Mouse (Mus musculus): ENCODE results near the gene Lpgat1.

Gene Lpgat1

GRCm38 (mm10) chr1:191804747-191805146 lies 87.1 kb downstream of the Lpgat1 start:
- DNase-seq (ENCODE audit: extremely low spot score, low read depth, low spot score) = no peak

DNA sequence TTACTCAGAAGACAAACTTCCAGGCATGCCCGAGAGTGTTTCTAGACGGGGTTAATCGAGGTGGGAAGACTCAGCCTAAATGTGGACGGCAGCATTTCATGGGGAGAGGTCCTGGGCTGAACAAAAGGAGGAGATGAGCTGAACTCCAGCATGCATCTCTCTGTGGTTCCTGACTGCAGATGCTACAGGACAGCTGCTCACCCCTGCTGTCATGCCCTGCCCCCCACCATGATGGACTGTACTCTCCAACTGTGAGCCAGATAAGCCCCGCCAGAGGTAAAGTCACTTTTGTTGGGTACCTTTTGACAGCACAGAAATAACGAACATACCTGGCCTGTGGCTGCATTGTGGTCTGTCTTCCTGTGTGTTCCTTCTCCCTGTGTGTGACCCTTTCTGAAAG lies 88.2 kb downstream of the Lpgat1 start:
- no peak for DNase-seq (ENCODE audit: extremely low spot score, low read depth, low spot score)

GRCm38 (mm10) chr1:191806740-191807139 lies 89.1 kb downstream of the Lpgat1 start:
- no peak for DNase-seq (ENCODE audit: extremely low spot score, low read depth, low spot score)

DNA sequence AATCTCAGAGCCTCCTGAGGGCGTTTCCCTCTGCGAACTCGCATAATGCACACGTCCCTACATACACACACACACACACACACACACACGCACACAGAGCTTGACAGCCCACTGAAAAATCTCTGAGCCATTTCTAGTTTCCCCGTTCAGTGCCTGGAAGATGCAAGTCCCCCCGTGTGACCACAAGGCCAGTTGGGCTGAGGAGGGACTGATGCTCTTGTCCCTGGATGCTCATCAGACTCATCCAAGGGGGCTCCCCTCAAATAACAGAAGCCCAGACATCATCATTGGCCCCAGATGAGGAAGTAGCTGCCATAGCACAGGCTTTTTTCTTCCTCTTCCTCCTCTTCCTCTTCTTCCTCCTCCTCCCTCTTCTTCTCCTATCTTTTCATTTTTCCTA lies 90.3 kb downstream of the Lpgat1 start:
- no peak for DNase-seq (ENCODE audit: extremely low spot score, low read depth, low spot score)

GRCm38 (mm10) chr1:191808688-191809223 lies 91.1 kb downstream of the Lpgat1 start:
- no peak for DNase-seq (ENCODE audit: extremely low spot score, low read depth, low spot score)

DNA sequence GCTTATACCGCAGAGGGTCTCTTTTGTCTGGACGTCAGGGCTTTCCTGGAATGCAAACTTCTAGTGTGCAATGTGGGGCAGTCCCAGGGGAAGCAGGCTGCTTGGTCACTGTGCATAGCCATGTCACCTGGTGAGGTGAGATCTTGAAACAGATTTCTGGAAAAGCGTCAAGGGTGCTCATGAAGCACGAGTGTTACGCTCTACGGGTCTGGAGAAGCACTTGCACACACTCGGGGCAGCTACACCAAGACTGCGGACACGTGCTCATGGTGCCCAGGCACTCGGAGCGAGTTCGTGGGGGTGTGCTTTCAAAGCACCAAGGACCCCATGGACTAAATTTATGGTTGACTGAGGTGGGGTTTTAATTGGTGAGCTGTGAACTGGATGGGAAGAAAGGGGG lies 94.1 kb downstream of the Lpgat1 start:
- DNase-seq (ENCODE audit: extremely low spot score, low read depth, low spot score) = no peak

GRCm38 (mm10) chr1:191812949-191813691 lies 95.5 kb downstream of the Lpgat1 start:
- no peak for DNase-seq (ENCODE audit: extremely low spot score, low read depth, low spot score)

DNA sequence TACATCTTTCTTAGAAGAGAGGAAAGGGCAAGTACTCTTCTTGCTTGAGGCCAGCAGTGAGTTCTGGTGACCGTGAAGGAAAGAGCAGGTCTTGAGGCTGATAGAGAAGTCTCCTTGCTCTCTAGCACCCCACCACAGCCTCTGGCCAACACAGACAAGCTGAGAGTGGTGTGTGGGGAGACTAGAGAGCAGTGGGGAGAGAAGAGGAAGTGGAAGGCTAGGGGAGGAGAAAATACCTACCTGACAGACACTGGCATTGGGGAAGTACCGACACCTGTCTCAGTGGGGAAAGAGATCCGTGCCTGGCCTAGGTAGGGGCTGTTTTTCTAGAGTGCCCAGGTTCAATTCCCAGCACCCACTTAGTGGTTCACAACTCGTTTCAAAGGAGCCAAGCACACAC lies 96.6 kb downstream of the Lpgat1 start:
- DNase-seq (ENCODE audit: extremely low spot score, low read depth, low spot score) = no peak

GRCm38 (mm10) chr1:191814935-191815334 lies 97.3 kb downstream of the Lpgat1 start:
- DNase-seq (ENCODE audit: extremely low spot score, low read depth, low spot score) = no peak

DNA sequence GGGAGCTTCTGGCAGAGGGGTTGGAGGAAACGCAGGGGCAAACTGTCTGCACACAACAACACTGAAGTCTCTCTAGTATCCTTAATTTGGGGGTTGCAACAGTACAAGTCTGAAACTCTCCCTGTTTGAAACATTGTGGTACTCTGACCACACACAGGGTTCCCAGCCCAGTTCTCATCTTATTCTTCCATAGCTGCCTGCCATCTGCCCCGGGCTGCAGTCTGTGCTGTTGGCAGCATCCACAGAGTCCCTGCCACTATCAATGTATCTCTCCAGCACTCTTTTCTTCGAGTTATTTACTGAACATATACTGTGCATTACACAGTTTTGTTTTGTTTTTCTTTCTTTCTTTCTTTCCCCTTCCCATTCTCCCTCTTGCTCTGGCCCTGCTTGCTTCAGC lies 99.0 kb downstream of the Lpgat1 start:
- no peak for DNase-seq (ENCODE audit: extremely low spot score, low read depth, low spot score)

DNA sequence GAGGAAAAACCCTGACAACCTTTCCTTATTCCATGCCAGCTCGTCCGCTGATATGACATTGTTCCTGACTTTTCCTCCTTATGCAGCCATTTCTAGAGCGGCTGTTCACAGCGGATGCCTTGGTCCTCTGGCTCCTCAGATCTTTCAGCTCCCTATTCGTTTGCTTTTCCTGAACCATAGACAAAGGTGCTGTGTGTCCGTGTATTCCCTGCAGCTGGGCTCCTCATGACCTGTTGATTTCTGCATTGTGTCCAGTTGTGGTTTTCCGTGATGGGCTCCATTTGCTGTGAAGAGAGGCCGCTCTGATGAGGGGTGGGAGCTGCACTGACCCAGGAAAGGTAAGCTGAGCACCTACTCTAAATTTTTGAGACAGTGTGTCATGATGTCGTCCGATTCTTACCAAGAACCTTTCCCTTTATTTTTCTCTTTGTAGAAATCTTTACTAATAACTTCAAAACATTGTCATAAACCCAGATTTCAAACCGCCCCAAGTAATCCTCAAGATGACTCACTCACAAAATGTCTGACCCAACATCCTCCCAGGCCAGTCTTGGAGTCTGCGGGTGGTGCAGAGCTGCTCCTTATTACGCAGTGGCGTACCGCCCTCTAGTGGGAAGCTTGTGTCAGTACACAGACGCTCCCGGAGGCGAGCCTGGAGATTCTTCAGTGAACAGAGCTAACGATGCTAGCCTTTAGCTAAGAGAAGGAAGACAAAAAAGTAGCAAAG lies 99.9 kb downstream of the Lpgat1 start:
- DNase-seq (ENCODE audit: extremely low spot score, low read depth, low spot score) = peak; percentile 77

- DNase-seq (ENCODE audit: extremely low spot score, low read depth, low spot score) = no peak
These were observed 100.6 kb downstream of the Lpgat1 start for GRCm38 (mm10) chr1:191818145-191818631.

DNA sequence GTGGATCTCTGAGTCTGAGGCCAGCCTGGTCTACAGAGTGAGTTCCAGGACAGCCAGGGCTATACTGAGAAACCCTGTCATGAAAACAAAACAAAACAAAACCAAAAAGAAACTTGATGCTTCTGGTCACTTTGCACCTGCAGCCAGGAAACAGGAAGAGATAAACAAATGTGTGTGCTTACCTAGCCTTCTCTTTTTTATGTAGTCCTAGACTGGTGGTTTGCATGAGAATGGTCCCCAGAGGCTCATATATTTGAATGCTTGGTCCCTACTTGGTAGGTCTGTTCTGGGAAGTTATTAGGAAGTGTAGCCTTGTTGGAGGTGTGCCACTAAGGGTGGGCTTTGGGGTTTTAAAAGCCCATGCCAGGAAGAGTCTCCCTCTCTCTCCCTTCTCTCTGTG lies 101.4 kb downstream of the Lpgat1 start:
- DNase-seq (ENCODE audit: extremely low spot score, low read depth, low spot score) = no peak

DNA sequence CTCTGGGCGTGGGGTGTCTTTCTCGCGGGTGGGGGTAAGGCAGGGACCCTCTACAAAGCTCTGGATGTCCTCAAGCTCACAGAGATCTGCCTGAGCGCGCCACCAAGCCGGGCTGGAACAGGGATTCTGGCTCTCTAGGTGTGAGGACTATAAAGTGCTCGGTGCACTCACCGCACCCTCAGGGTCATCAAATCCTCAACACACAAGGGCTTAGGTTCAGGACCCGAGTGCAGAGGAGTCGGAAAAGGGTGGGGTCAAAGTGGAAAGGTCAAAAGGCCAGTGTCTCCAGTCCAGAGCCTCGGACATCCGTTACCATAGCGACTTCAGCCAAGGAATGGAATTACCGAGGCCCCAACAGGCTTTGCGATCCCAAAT lies 103.3 kb downstream of the Lpgat1 start:
- DNase-seq (ENCODE audit: extremely low spot score, low read depth, low spot score) = no peak

DNA sequence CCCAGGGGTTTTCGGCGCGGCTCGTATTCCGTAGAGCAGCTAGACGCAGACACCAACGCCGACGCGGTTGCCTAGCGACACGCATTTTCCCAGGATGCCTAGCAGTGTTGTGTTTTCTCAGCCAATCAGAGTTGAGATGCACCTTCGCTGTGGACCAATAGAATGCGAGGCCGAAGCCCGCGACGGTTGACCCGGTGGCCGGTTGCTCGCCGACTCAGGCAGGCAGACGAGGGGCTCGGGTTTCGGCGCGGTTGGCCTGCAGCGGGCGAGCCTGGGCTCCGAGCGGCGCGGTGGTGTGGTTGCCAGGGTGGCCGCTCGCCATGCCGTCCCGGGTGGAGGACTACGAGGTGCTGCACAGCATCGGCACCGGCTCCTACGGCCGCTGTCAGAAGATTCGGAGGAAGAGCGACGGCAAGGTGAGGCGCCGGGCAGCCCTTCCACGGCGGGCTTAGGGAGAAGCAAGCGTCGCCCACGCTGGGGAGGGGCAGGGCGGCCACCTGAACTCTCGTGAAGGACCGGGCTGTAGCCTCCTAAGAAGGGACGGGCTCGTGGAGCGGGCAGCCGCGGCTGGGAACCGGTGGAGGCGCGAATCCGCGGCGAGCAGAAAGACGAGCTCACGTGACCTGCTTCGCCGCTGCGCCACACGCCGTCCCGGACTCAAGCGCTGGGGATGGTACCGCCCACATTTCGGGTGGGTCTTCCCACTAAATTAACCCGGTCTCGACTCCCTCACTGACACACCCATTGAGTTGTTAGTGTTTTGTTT lies 103.9 kb downstream of the Lpgat1 start, which contains the start of gene Nek2:
TSS of gene Nek2 (plus strand) at position 119 of the 766 bp plus-strand sequence.
- DNase-seq (ENCODE audit: extremely low spot score, low read depth, low spot score) = peak; percentile 99

DNA sequence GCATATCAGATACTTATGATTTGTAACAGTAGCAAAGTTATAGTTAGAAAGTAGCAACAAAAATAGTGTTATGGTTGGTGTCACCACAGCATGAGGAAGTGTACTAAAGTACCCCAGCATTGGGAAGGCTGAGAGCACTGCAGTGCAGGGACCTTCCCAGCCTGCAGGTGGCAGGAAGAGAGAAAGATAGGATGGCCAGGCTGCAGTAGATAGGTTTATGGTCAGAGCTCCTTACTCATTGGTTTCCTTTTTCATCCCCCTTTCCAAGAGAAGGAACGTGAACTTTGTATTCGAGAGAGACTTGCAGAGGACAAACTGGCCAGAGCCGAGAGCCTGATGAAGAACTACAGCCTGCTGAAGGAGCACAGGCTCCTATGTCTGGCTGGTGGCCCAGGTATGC lies 111.5 kb downstream of the Lpgat1 start:
- no peak for DNase-seq (ENCODE audit: extremely low spot score, low read depth, low spot score)

DNA sequence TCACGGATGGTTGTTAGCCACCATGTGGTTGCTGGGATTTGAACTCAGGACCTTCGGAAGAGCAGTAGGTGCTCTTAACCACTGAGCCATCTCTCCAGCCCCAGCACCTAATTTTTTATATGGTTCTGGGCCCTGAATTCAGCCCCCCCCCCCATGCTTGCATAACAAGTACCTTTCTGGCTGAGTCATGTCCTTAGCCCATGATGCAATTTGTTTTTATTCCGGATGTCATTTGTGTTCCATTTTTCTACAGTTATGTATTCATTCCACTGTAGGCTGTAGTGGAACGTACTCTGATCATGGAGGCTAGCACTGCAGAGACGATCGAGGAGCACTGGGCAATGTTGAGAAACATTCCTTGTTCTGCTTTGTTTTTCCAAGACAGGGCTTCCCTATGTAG lies 115.8 kb downstream of the Lpgat1 start:
- no peak for DNase-seq (ENCODE audit: extremely low spot score, low read depth, low spot score)
